Mouse (Mus musculus): ENCODE results near the gene Slx4ip. TPM values are rescaled to one million over a fixed set of nuclear protein-coding genes. Genes with fewer than 3 reads are reported as not detected.

Gene Slx4ip
- total and polyA plus RNA-seq, 2 experiments: 0.18 to 1.8 TPM

DNA sequence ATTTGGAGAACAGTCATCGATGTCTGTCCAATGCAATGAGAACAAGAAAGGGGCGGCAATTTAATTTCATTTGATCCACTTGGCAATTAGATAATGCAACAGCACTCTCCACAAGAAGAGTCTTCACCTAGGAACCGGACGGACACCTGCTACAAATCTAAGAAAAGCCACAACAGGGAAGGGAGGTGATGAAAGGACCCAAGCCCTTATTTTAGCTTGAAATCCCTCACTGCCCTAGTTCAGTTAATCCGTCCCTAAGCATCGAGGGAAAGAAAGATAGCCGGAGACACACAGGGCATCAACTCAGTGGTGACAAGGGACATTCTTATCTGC lies 202.2 kb downstream of the Slx4ip start:
- WGBS: 93% methylated on average over 7 of the region's 7 CpGs
- TF ChIP-seq CTCF (IDR thresholded peaks at IDR 0.05; ENCODE audit: low read depth, low read length) (no peak), POLR2A (IDR thresholded peaks at IDR 0.05; ENCODE audit: extremely low read depth, insufficient read depth, low read length) (no peak)
- H3K27ac ChIP-seq (replicated peaks; ENCODE audit: insufficient read depth, low read depth, low read length): no peak overlapping the region
- no peak overlapping the region for H3K4me3 ChIP-seq (ENCODE audit: insufficient read depth, low read depth, low read length)
- no peak overlapping the region for H3K9ac ChIP-seq (ENCODE audit: low read depth, low read length)
- H3K79me2 ChIP-seq (ENCODE audit: control insufficient read depth, insufficient read depth, low read length): no peaks in the 10 kb centered on the region
- no peaks in the 10 kb centered on the region for H3K4me1 ChIP-seq (ENCODE audit: control insufficient read depth, insufficient read depth, low read length)
- H3K27me3 ChIP-seq (ENCODE audit: control insufficient read depth, insufficient read depth, low read length): no peaks in the 10 kb centered on the region
- H3K36me3 ChIP-seq (ENCODE audit: control insufficient read depth, insufficient read depth, low read length): peaks cover 51% of the 10 kb centered on the region
- no peak for DNase-seq (ENCODE audit: extremely low read depth, low read depth, low spot score)

DNA sequence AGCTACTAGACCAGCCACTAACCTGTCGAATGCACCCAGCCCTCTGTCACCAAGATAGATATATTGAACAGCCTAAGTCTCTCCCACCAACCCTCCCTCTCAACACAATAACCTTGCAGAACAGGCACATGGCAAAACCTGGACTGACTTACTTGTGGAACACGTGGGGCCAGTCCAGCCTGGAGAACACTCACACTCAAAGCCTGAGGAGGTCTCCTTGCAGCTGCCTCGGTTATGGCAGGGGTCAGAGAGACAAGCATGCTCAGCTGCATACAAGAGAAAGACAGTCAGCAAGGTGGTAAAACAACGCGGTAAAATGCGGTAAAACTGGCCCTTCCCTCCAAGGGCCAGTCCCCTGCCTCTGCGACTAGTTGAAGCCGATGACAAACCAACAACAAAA lies 203.3 kb downstream of the Slx4ip start:
- peaks cover 51% of the 10 kb centered on the region for H3K36me3 ChIP-seq (ENCODE audit: control insufficient read depth, insufficient read depth, low read length)
- WGBS: 90% methylated on average over 8 of the region's 8 CpGs

DNA sequence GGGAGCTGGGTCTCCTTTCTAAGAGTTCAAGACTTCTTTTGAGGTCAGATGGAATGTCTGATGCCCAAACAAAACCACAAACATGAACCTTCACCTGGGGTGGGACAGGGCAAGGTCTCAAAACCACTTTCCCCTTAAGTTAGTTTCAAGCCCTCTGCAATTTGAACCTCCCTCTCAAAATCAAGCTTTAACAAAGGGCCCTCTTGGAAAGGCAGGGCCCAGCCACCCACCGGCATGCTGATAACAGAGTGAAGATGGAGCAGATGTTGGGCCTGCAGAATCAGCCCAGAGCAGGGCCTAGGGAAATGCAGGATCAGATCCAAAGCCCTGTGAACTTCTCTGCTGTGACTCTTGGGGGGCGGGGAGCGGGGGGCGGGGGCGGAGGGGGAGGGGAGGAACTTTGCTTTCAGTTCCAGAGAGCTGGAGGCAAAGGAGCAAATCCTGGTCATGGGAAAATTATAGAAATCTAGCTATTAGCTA lies 206.0 kb downstream of the Slx4ip start:
- TF ChIP-seq POLR2A (IDR thresholded peaks at IDR 0.05; ENCODE audit: extremely low read depth, insufficient read depth, low read length) (no peak), CTCF (IDR thresholded peaks at IDR 0.05; ENCODE audit: low read depth, low read length) (no peak)
- Histone ChIP-seq H3K4me3 (ENCODE audit: insufficient read depth, low read depth, low read length) (no peak overlapping the region), H3K27me3 (ENCODE audit: control insufficient read depth, insufficient read depth, low read length) (no peaks in the 10 kb centered on the region), H3K36me3 (ENCODE audit: control insufficient read depth, insufficient read depth, low read length) (peaks cover 35% of the 10 kb centered on the region), H3K79me2 (ENCODE audit: control insufficient read depth, insufficient read depth, low read length) (no peaks in the 10 kb centered on the region), H3K4me1 (ENCODE audit: control insufficient read depth, insufficient read depth, low read length) (no peaks in the 10 kb centered on the region), H3K9ac (ENCODE audit: low read depth, low read length) (no peak overlapping the region), H3K27ac (replicated peaks; ENCODE audit: insufficient read depth, low read depth, low read length) (no peak overlapping the region)
- WGBS: 45% methylated on average over 5 of the region's 5 CpGs
- DNase-seq (ENCODE audit: extremely low read depth, low read depth, low spot score): no peak

More for the DNA sequence above, 203.3 kb downstream of the Slx4ip start:
- no peaks in the 10 kb centered on the region for H3K27me3 ChIP-seq (ENCODE audit: control insufficient read depth, insufficient read depth, low read length)
- H3K79me2 ChIP-seq (ENCODE audit: control insufficient read depth, insufficient read depth, low read length): no peaks in the 10 kb centered on the region
- no peak overlapping the region for H3K4me3 ChIP-seq (ENCODE audit: insufficient read depth, low read depth, low read length)
- no peak for TF ChIP-seq POLR2A (IDR thresholded peaks at IDR 0.05; ENCODE audit: extremely low read depth, insufficient read depth, low read length)
- TF ChIP-seq CTCF (IDR thresholded peaks at IDR 0.05; ENCODE audit: low read depth, low read length): no peak
- no peaks in the 10 kb centered on the region for H3K4me1 ChIP-seq (ENCODE audit: control insufficient read depth, insufficient read depth, low read length)
- DNase-seq (ENCODE audit: extremely low read depth, low read depth, low spot score): no peak
- H3K27ac ChIP-seq (replicated peaks; ENCODE audit: insufficient read depth, low read depth, low read length): no peak overlapping the region
- no peak overlapping the region for H3K9ac ChIP-seq (ENCODE audit: low read depth, low read length)

DNA sequence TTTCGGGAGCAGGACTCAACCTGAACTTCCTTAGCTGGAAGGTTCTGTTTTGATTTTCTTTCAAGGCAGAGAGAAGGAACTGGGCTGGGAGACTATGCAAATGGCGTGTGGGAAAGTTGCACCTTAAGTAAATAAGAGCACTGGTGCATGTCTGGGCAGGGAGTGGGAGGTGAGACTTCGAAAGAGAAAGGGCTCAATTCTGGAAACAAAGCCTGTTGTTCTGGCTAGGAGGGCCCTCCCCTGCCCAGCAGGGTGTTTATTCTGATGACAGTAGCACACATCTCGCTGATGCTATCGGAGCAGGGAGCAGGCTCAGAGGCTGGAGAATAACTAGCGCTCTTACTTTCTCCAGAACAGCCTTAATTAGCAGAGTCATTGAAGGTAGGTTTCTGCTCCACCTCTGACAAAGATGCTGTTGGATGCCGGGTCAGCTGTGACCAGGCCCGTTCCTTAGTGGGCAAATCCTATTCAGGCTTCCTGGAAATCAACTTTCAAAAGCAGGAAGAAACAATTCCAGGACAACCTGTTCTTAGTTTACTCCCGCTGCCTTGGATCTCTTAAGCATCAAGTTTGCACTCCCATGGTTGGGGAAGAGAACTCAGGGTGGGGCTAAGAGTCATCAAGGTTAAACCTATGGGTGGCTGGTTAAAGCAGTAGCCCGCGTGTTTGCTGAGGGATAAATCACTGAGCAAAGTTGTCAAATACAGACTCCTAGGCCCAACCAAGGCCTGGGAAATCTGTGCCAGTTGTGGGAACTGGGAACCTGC lies 207.4 kb downstream of the Slx4ip start:
- H3K79me2 ChIP-seq (ENCODE audit: control insufficient read depth, insufficient read depth, low read length): no peaks in the 10 kb centered on the region
- H3K27me3 ChIP-seq (ENCODE audit: control insufficient read depth, insufficient read depth, low read length): no peaks in the 10 kb centered on the region
- no peak overlapping the region for H3K4me3 ChIP-seq (ENCODE audit: insufficient read depth, low read depth, low read length)
- DNase-seq (ENCODE audit: extremely low read depth, low read depth, low spot score): no peak
- no peak for TF ChIP-seq POLR2A (IDR thresholded peaks at IDR 0.05; ENCODE audit: extremely low read depth, insufficient read depth, low read length)
- TF ChIP-seq CTCF (IDR thresholded peaks at IDR 0.05; ENCODE audit: low read depth, low read length): no peak
- H3K36me3 ChIP-seq (ENCODE audit: control insufficient read depth, insufficient read depth, low read length): peaks cover 23% of the 10 kb centered on the region
- H3K9ac ChIP-seq (ENCODE audit: low read depth, low read length): no peak overlapping the region
- H3K27ac ChIP-seq (replicated peaks; ENCODE audit: insufficient read depth, low read depth, low read length): no peak overlapping the region
- no peaks in the 10 kb centered on the region for H3K4me1 ChIP-seq (ENCODE audit: control insufficient read depth, insufficient read depth, low read length)
- WGBS: 81% methylated on average over 11 of the region's 11 CpGs

DNA sequence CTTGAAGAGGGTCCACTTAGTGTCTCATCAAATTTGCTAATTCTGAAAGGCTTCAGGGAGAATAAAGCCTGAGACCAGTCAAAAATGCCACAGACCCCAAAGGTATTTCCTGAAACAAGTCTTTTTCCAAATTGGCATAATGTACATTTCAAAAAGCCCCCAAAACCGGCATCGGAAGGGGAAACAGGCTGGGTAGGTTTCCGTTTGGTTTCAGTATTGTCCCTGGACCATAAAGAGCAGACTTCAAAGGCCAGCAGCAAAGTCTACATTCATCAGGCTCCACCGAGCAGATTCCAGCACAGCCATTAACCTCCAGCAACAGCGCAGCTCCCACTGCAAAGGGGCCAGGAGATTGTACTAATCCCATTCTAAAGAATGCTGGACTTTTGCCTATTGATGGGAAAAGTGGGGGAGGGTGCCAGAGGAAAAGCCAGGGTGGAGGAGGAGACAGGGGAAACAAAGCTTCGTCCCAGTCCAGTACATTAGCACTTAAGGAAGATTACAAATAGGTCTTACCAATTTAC lies 208.3 kb downstream of the Slx4ip start:
- 77% methylated on average over 6 of the region's 6 CpGs for WGBS
- no peak for DNase-seq (ENCODE audit: extremely low read depth, low read depth, low spot score)
- no peak overlapping the region for H3K9ac ChIP-seq (ENCODE audit: low read depth, low read length)
- no peaks in the 10 kb centered on the region for H3K4me1 ChIP-seq (ENCODE audit: control insufficient read depth, insufficient read depth, low read length)
- no peaks in the 10 kb centered on the region for H3K79me2 ChIP-seq (ENCODE audit: control insufficient read depth, insufficient read depth, low read length)
- peaks cover 18% of the 10 kb centered on the region for H3K36me3 ChIP-seq (ENCODE audit: control insufficient read depth, insufficient read depth, low read length)
- H3K4me3 ChIP-seq (ENCODE audit: insufficient read depth, low read depth, low read length): no peak overlapping the region
- H3K27ac ChIP-seq (replicated peaks; ENCODE audit: insufficient read depth, low read depth, low read length): no peak overlapping the region
- no peaks in the 10 kb centered on the region for H3K27me3 ChIP-seq (ENCODE audit: control insufficient read depth, insufficient read depth, low read length)
- TF ChIP-seq POLR2A (IDR thresholded peaks at IDR 0.05; ENCODE audit: extremely low read depth, insufficient read depth, low read length): no peak
- no peak for TF ChIP-seq CTCF (IDR thresholded peaks at IDR 0.05; ENCODE audit: low read depth, low read length)

DNA sequence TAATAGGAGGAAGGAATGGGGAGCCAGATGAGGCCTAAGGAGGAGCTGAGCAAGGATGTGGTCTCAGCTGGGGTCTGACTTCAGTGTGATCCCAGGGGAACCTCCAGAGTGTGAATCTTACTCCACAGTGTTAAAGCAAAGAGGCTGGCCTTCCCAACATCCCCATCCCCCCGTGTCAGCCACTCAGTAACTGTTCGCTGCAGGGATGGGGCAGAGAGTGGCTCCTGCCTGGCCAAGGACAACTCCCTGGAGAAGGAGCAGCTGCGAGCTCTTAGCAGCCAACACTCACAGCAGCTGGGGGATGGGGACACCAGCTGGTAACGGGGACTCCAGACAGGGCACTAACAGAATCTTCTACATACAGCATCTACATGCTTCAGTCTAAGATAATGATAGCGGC lies 210.1 kb downstream of the Slx4ip start:
- H3K79me2 ChIP-seq (ENCODE audit: control insufficient read depth, insufficient read depth, low read length): no peaks in the 10 kb centered on the region
- DNase-seq (ENCODE audit: extremely low read depth, low read depth, low spot score): no peak
- no peak overlapping the region for H3K4me3 ChIP-seq (ENCODE audit: insufficient read depth, low read depth, low read length)
- no peaks in the 10 kb centered on the region for H3K27me3 ChIP-seq (ENCODE audit: control insufficient read depth, insufficient read depth, low read length)
- peaks cover 18% of the 10 kb centered on the region for H3K36me3 ChIP-seq (ENCODE audit: control insufficient read depth, insufficient read depth, low read length)
- TF ChIP-seq POLR2A (IDR thresholded peaks at IDR 0.05; ENCODE audit: extremely low read depth, insufficient read depth, low read length) (no peak), CTCF (IDR thresholded peaks at IDR 0.05; ENCODE audit: low read depth, low read length) (no peak)
- 79% methylated on average over 5 of the region's 5 CpGs for WGBS
- no peak overlapping the region for H3K9ac ChIP-seq (ENCODE audit: low read depth, low read length)
- no peaks in the 10 kb centered on the region for H3K4me1 ChIP-seq (ENCODE audit: control insufficient read depth, insufficient read depth, low read length)
- H3K27ac ChIP-seq (replicated peaks; ENCODE audit: insufficient read depth, low read depth, low read length): no peak overlapping the region

All from liver, adult 2 months (tissue).